Mouse (Mus musculus) common myeloid progenitor, adult 5-6 weeks (primary cell): Measurements from ENCODE around the gene Mafb. TPM values are rescaled to one million over a fixed set of nuclear protein-coding genes. Genes with fewer than 3 reads are reported as not detected.

ENCODE experiments used
- ATAC-seq: replicated peaks from 2 replicates; pipeline ENCODE4 v1.8.0; 2016; ENCODE audit warnings: low read depth, mild to moderate bottlenecking, moderate TSS enrichment, inconsistent platforms; ENCODE audit not compliant: poor library complexity, severe bottlenecking
- total RNA-seq: library from RNA; stranded (forward); fragments of 200-1000, 187-1606 nt; gene quantifications from 2 replicates; pipeline ENCODE4 v1.2.3, GENCODE M21; 2017

Mafb gene
- total RNA-seq = not detected in 2 replicates

GRCm38 (mm10) chr2:160366980-160367338 is at the start of gene Mafb:
Gene Mafb (minus strand): TSS chr2:160367065.
- ATAC-seq = peak; percentile 76

DNA sequence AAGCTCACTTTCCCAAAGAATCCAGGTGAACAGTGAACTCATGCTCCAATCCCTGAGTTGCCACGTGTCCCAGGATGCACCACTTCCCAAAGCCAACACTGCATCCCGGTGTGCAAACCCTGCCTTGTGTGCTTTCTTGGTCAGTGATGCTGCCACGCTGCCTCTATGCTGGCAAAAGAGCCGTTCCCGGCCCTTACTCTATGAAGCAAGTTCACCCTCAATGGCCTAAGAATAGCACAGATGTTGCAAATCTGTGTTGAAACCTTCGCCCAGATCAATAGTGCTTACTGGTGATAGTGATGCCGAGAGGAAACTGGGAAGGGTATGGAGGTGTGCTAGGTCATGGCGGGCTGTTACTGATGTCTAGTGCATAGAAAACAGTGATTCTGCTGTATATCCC is 48.3 kb upstream of the Mafb start:
- no peak for ATAC-seq

GRCm38 (mm10) chr2:160414736-160415135 is 47.9 kb upstream of the Mafb start:
- ATAC-seq = no peak

DNA sequence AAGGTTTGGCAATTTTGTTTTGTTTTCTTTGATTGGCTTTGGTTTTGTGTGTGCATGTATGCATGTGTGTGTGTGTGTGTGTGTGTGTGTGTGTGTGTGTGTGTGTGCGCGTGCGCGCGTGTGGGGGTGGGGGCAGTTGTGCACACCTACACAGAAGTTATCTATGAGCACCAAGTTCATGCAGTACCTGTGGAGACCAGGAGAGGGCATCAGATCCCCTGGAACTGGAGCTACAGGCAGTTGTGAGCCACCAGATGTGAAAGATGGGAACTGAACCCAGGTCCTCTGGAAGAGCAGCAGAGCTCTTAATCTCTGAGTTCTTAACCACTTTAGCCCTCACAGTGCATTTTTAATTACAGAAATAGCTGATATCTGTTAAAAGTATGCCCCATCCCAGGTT is 47.1 kb upstream of the Mafb start:
- no peak; the same call in 1 of the 2 replicates for ATAC-seq

DNA sequence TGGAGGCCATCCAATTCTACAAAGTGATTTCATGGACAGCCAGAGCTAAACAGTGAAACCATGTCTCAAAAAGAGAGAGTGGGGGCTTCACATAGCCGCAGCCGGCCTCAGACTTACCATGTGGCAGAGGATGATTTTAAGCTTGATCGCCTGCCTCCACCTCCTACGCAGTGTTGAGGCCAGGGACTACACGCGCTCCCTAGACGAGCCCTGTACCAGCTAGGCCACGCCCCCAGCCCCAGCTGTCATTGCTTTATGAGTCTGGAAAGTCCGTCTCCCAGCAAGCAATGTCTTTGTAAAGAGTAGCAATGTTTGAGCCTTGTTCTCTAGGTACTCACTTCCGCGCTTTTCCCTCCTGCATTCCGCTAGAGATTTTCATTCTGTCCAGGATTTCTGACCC is 46.2 kb upstream of the Mafb start:
- no peak for ATAC-seq

GRCm38 (mm10) chr2:160411431-160411830 is 44.6 kb upstream of the Mafb start:
- ATAC-seq = no peak

- ATAC-seq = no peak
These were observed 40.9 kb upstream of the Mafb start for GRCm38 (mm10) chr2:160407720-160408119.

GRCm38 (mm10) chr2:160397747-160398146 is 30.9 kb upstream of the Mafb start:
- ATAC-seq = no peak

DNA sequence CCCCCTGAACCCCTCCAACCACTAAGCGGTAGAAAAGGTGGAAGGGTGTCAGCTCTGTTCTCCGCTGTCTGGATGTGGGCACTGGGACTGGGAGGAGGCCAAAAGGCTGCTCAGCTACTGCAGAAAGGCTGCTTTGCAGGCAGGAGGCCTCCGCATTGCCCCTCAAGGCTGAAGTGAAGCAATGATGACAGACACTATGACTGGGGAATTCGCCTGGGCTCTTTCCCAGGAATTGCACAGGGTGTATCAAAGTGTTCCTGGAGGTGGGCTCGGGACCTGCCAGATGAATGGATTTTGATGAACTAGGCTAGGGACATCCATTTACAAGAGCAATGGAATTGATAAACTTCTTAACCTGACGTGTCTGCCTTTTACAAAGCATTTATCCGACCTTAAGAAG is 27.9 kb upstream of the Mafb start:
- no peak for ATAC-seq

GRCm38 (mm10) chr2:160392648-160393047 is 25.8 kb upstream of the Mafb start:
- ATAC-seq = no peak

DNA sequence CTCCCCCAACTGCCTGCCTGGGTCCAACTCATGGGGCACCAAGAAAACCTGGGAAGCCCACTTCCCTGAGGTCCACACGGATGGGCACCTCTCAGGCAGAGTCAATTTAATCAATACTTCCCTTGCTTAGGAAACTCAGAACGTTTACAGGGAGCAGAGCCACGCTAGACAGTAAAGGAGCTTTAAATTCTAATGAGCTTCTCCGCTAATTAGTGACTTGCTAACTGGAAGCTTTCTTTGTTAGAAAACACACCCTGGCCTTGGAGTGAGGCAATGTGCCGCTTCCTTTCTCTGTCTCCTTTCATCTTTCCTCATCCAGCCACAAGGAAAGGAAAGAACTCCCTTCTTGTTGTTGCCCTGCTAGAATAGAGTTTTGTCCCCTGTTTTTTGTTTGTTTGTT is 21.7 kb upstream of the Mafb start:
- no peak for ATAC-seq

GRCm38 (mm10) chr2:160383418-160383817 is 16.6 kb upstream of the Mafb start:
- no peak for ATAC-seq

DNA sequence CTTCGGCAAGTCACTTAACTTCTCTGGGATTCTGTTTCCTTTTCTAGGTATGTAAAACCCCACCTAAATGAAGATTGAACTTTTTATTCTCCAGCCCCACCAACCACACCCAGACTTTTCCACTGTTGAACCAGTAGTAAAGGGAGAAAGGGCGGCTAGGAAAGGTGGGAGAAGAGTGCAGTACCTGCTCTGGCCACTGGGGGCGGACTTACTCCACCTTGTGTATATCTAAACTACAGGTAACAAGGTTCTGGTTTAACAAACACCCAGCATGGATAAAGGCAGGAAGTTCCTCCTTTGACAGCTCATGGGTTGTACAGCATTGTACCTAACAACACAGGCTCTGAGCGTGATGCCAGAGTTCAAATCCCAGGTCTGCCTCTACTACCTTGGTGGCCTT is 11.4 kb upstream of the Mafb start:
- peak; percentile 73 for ATAC-seq

- ATAC-seq = 0 out of 2 replicates have a peak, but pooled peaks have one; percentile 37
These were observed 9.4 kb upstream of the Mafb start for GRCm38 (mm10) chr2:160376236-160376635.

- ATAC-seq = no peak
These were observed 3.0 kb upstream of the Mafb start for GRCm38 (mm10) chr2:160369653-160370420.

DNA sequence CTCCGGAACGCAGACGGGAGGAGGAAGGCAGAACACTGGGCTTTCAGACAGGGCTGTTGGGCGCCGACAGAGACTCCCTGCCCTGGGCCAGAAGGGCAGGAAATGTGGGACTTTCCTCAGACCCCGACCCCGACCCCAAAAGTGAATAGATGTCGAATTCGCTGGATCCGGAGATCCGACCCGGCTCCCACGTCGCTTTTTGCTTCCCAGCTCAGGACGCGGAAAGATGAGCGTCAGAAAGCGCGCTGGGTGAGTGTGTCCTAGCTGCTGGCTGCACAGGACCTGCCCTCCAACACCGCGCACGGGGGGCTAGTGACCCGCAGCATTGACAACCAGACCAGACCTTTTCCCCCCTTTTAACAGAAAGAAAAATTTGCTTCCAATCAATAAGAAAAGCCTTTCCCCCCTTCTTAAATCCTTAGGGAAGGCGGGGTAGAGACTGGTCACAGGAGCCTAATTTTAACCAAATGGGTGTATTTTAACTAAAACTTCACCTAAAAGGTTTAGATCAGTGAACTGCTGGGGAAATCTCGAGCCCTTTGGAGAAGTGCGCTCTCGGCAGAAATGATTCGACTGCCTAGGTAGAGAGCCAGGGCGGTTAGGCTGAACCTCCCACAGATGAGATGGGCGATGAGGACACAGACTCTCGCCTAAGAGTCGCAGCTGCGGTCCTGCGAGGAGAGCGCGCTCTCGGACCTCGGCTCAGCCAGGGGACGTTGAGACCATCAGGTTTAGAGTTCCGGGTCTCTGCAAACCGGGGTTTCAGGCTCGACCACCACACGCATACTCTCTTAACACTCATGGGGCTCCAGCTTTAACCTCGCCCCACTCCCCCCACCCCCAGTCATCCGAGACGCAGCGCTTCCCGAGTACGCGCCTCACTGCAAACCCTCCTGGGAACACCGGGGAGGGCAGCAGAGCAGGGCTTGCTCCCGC is 1.8 kb upstream of the Mafb start:
- no peak for ATAC-seq

GRCm38 (mm10) chr2:160367448-160368208 is 763 bp upstream of the Mafb start:
- peak; percentile 67 for ATAC-seq

- ATAC-seq = no peak
These were observed 520 bp downstream of the Mafb start for GRCm38 (mm10) chr2:160366111-160366979.

GRCm38 (mm10) chr2:160365107-160365911 is 1.6 kb downstream of the Mafb start:
- no peak for ATAC-seq
